Mouse (Mus musculus) heart, postnatal 0 days (tissue): Measurements from ENCODE around the gene Tcam1.

Experiments used
- CTCF ChIP-seq: IDR thresholded peaks from 2 replicates; pipeline ENCODE4 v1.5.1; 2016; ENCODE audit warnings: antibody characterized with exemption, control low read depth, low read depth
- EP300 ChIP-seq: IDR thresholded peaks from 2 replicates; pipeline ENCODE4 v1.6.1; 2016; ENCODE audit warnings: antibody characterized with exemption, low read depth

DNA sequence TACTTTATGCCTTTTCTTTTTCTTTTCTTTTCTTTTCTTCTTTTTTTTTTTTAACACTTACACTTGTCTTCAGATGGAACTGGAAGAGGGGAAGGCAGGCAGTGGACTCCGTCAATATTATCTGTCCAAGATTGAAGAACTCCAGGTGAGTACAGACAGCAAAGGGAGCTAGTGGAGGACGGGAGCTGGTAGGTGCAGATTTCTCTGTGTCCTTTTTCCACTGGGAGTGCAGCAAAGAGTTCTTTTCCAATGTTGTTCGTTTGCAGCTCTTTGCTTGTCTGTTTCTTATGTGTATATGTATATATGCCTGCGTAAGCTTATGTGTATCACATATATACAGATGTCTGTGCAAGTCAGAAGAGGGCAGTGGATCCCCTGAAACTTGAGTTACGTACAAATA is 19.7 kb upstream of the Tcam1 start:
- TF ChIP-seq CTCF (no peak), EP300 (no peak)
